Comparison of ENCODE assay signal across 20 mouse cellular contexts in genomic region chr6:84778970-84779369, GRCm38 (mm10).
A peak's percentile ranks its signal among the peaks of the same experiment; 100 is the strongest.
DNase-seq lines count a peak whose midpoint lies in the region; ATAC-seq lines count a peak whose summit lies in the region.
"Had no signal": no experiment of that assay in that cellular context is flagged by ENCODE, and none has a peak within 500 bp of the region (broad histone marks: within the 10 kb centered on the region; RNA-seq: fewer than 3 reads in every experiment).

No protein-coding gene starts in this region.

- ATAC-seq in hindbrain, embryonic 14.5 days (ENCODE audit: low FRiP score) = no peak
- no peak for ATAC-seq in midbrain, embryonic 13.5 days
- ATAC-seq: forebrain, embryonic 14.5 days had no signal

- H3K4me1 ChIP-seq in hindbrain, embryonic 10.5 days (replicated peaks) = peaks cover 18% of the 10 kb centered on the region
- peaks cover 14% of the 10 kb centered on the region for H3K4me1 ChIP-seq in hindbrain, embryonic 14.5 days (replicated peaks; ENCODE audit: control insufficient read depth, insufficient read depth, low read length)
- H3K4me1 ChIP-seq in embryonic facial prominence, embryonic 10.5 days = peaks cover 25% of the 10 kb centered on the region
- no peaks in the 10 kb centered on the region for H3K4me1 ChIP-seq in midbrain, embryonic 13.5 days (replicated peaks)
- H3K4me1 ChIP-seq: midbrain, embryonic 12.5 days had no signal

- peak overlapping the region; percentile 72; the same call in 1 of the 2 replicates for H3K27ac ChIP-seq in hindbrain, embryonic 10.5 days
- H3K27ac ChIP-seq in hindbrain, embryonic 14.5 days = no peak overlapping the region
- H3K27ac ChIP-seq in embryonic facial prominence, embryonic 10.5 days (replicated peaks) = peak overlapping the region; percentile 25; the same call in 1 of the 2 replicates
- H3K27ac ChIP-seq in midbrain, embryonic 13.5 days = no peak overlapping the region
- H3K27ac ChIP-seq: embryonic facial prominence, embryonic 15.5 days; gastrocnemius, adult 2 months; midbrain, embryonic 12.5 days; stomach, postnatal 0 days had no signal

- H3K4me3 ChIP-seq in hindbrain, embryonic 10.5 days = no peak overlapping the region
- H3K4me3 ChIP-seq in hindbrain, embryonic 14.5 days (replicated peaks; ENCODE audit: low read length) = no peak overlapping the region
- H3K4me3 ChIP-seq in embryonic facial prominence, embryonic 10.5 days = no peak overlapping the region
- no peak overlapping the region for H3K4me3 ChIP-seq in midbrain, embryonic 13.5 days (replicated peaks)
- H3K4me3 ChIP-seq: embryonic facial prominence, embryonic 15.5 days; gastrocnemius, adult 2 months; heart, embryonic 12.5 days; midbrain, embryonic 12.5 days had no signal

- no peak overlapping the region for H3K4me2 ChIP-seq in hindbrain, embryonic 14.5 days (replicated peaks)
- H3K4me2 ChIP-seq in midbrain, embryonic 13.5 days (replicated peaks) = no peak overlapping the region
- H3K4me2 ChIP-seq: embryonic facial prominence, embryonic 15.5 days; heart, embryonic 12.5 days; midbrain, embryonic 12.5 days had no signal

- no peak for DNase-seq in hindbrain, embryonic 10.5 days (ENCODE audit: low spot score)
- no peak for DNase-seq in hindbrain, embryonic 14.5 days (ENCODE audit: low spot score)
- peak; percentile 30 for DNase-seq in kidney, postnatal 10 days
- no peak for DNase-seq in kidney, adult 11 months
- peak; percentile 11 for DNase-seq in Muller cell, postnatal 12 days (ENCODE audit: inconsistent ontology term)
- peak; percentile 13 for DNase-seq in embryonic facial prominence, embryonic 10.5 days (ENCODE audit: low spot score)
- DNase-seq: adrenal gland, postnatal 36 days; cerebellum, adult 11-12 months; gastrocnemius, adult 2 months; layer of hippocampus, postnatal 36 days; lung, postnatal 14 days; right cerebral cortex, postnatal 14 days; thymus, adult 2 months; thymus, postnatal 4 days had no signal

- 69% methylated on average over 5 of the region's 5 CpGs for WGBS in hindbrain, embryonic 10.5 days
- 70% methylated on average over 5 of the region's 5 CpGs for WGBS in hindbrain, embryonic 14.5 days
- 70% methylated on average over 5 of the region's 5 CpGs for WGBS in embryonic facial prominence, embryonic 10.5 days
- 74% methylated on average over 5 of the region's 5 CpGs for WGBS in midbrain, embryonic 13.5 days

- no peak overlapping the region for H3K9ac ChIP-seq in hindbrain, embryonic 14.5 days
- no peak overlapping the region for H3K9ac ChIP-seq in midbrain, embryonic 13.5 days (replicated peaks)
- H3K9ac ChIP-seq: embryonic facial prominence, embryonic 15.5 days; heart, embryonic 12.5 days; midbrain, embryonic 12.5 days had no signal

- H3K27me3 ChIP-seq in hindbrain, embryonic 10.5 days (ENCODE audit: insufficient read depth, poor library complexity, severe bottlenecking) = no peaks in the 10 kb centered on the region
- H3K27me3 ChIP-seq in hindbrain, embryonic 14.5 days (ENCODE audit: control insufficient read depth, insufficient read depth, low read length) = no peaks in the 10 kb centered on the region
- no peaks in the 10 kb centered on the region for H3K27me3 ChIP-seq in embryonic facial prominence, embryonic 10.5 days (replicated peaks; ENCODE audit: low read depth, poor library complexity, severe bottlenecking)
- H3K27me3 ChIP-seq in midbrain, embryonic 13.5 days = no peaks in the 10 kb centered on the region
- H3K27me3 ChIP-seq: embryonic facial prominence, embryonic 15.5 days; heart, embryonic 12.5 days; midbrain, embryonic 12.5 days had no signal

- H3K36me3 ChIP-seq in hindbrain, embryonic 10.5 days = no peaks in the 10 kb centered on the region
- no peaks in the 10 kb centered on the region for H3K36me3 ChIP-seq in hindbrain, embryonic 14.5 days (replicated peaks; ENCODE audit: control insufficient read depth, insufficient read depth)
- H3K36me3 ChIP-seq in embryonic facial prominence, embryonic 10.5 days (replicated peaks) = no peaks in the 10 kb centered on the region
- no peaks in the 10 kb centered on the region for H3K36me3 ChIP-seq in midbrain, embryonic 13.5 days
- H3K36me3 ChIP-seq: embryonic facial prominence, embryonic 15.5 days; heart, embryonic 12.5 days; midbrain, embryonic 12.5 days had no signal

- no peaks in the 10 kb centered on the region for H3K9me3 ChIP-seq in hindbrain, embryonic 10.5 days
- no peaks in the 10 kb centered on the region for H3K9me3 ChIP-seq in hindbrain, embryonic 14.5 days (ENCODE audit: control insufficient read depth, low read length)
- no peaks in the 10 kb centered on the region for H3K9me3 ChIP-seq in embryonic facial prominence, embryonic 10.5 days
- H3K9me3 ChIP-seq in midbrain, embryonic 13.5 days = no peaks in the 10 kb centered on the region
- H3K9me3 ChIP-seq: embryonic facial prominence, embryonic 15.5 days; heart, embryonic 12.5 days; midbrain, embryonic 12.5 days had no signal

Comparison
In these comparisons a context has a peak if more than half of its experiments do, and no peak if none do; other contexts are left out.
1. DNase-seq: peak in kidney, postnatal 10 days (single experiment), Muller cell, postnatal 12 days (single experiment) and embryonic facial prominence, embryonic 10.5 days (single experiment); none in hindbrain, embryonic 10.5 days (single experiment), hindbrain, embryonic 14.5 days (single experiment) and kidney, adult 11 months (single experiment).
2. H3K27ac ChIP-seq: peak in hindbrain, embryonic 10.5 days (single experiment) and embryonic facial prominence, embryonic 10.5 days (single experiment); none in hindbrain, embryonic 14.5 days (single experiment) and midbrain, embryonic 13.5 days (single experiment).